Mouse (Mus musculus) bone marrow, adult 2 months (tissue): ENCODE results near the gene Ly6g5c. TPM values are rescaled to one million over a fixed set of nuclear protein-coding genes. Genes with fewer than 3 reads are reported as not detected.

ENCODE experiments used
- H3K27ac ChIP-seq: fragments of 200-500 bp; 2 replicates; pipeline ENCODE4 v1.5.1; 2012; ENCODE audit warnings: low read depth, mild to moderate bottlenecking, control low read depth, inconsistent platforms, low read length; ENCODE audit not compliant: control insufficient read depth, poor library complexity, insufficient read depth
- H3K4me1 ChIP-seq: fragments of 200-500 bp; 2 replicates; pipeline ENCODE4 v1.6.1; 2011; ENCODE audit warnings: low read length; ENCODE audit not compliant: control insufficient read depth, insufficient read depth
- H3K4me3 ChIP-seq: fragments of 200-500 bp; replicated peaks from 2 replicates; pipeline ENCODE3; 2011; ENCODE audit warnings: mild to moderate bottlenecking, low read depth, low read length, control low read depth; ENCODE audit not compliant: control insufficient read depth
- CTCF ChIP-seq: fragments of 200-500 bp; IDR thresholded peaks from 2 replicates; pipeline ENCODE4 v1.5.1; 2011; ENCODE audit warnings: low read length, control low read depth; ENCODE audit not compliant: control insufficient read depth, insufficient read depth
- POLR2A ChIP-seq: fragments of 200-500 bp; IDR thresholded peaks from 2 replicates; pipeline ENCODE4 v1.6.1; 2011; ENCODE audit warnings: low read depth, mild to moderate bottlenecking, control low read depth, low read length, borderline replicate concordance; ENCODE audit not compliant: control insufficient read depth
- WGBS: fragments of 180-500 bp; shearing (Covaris S2); methylation state at CpG from one replicate; pipeline ENCODE4 v1.1.7; 2018; 5-methylcytosine and 5-hydroxymethylcytosine counted together
- polyA plus RNA-seq: library from polyadenylated mRNA; stranded (reverse); fragments of >200 nt; gene quantifications from 2 replicates; pipeline ENCODE4 v1.2.4, GENCODE M21; 2011; ENCODE audit warnings: low replicate concordance; ENCODE audit not compliant: missing spikeins, insufficient read depth, insufficient read length

The Ly6g5c gene
- polyA plus RNA-seq, 1 experiment, result not detected

- TF ChIP-seq POLR2A (no peak), CTCF (no peak)
- Histone ChIP-seq H3K4me1 (no peaks in the 10 kb centered on the region; the same call in none of the 2 replicates), H3K4me3 (no peak overlapping the region), H3K27ac (no peak overlapping the region)
- WGBS, result 31% methylated on average over 2 of the region's 2 CpGs
These were observed 19.9 kb upstream of the Ly6g5c start for GRCm38 (mm10) chr17:35088151-35088550.

- Histone ChIP-seq H3K4me3 (peak within 1 kb of the TSS; percentile 71), H3K4me1 (no peaks in the 10 kb centered on the region; the same call in none of the 2 replicates), H3K27ac (peak within 1 kb of the TSS; percentile 97)
- 2% methylated on average over 67 of the region's 67 CpGs for WGBS
- peak; percentile 82; the same call in 1 of the 2 replicates for TF ChIP-seq POLR2A
- no peak for TF ChIP-seq CTCF
These were observed 19.0 kb upstream of the Ly6g5c start, which contains the start of gene Abhd16a for GRCm38 (mm10) chr17:35088825-35089644. Gene Abhd16a (plus strand): TSS chr17:35089263.

DNA sequence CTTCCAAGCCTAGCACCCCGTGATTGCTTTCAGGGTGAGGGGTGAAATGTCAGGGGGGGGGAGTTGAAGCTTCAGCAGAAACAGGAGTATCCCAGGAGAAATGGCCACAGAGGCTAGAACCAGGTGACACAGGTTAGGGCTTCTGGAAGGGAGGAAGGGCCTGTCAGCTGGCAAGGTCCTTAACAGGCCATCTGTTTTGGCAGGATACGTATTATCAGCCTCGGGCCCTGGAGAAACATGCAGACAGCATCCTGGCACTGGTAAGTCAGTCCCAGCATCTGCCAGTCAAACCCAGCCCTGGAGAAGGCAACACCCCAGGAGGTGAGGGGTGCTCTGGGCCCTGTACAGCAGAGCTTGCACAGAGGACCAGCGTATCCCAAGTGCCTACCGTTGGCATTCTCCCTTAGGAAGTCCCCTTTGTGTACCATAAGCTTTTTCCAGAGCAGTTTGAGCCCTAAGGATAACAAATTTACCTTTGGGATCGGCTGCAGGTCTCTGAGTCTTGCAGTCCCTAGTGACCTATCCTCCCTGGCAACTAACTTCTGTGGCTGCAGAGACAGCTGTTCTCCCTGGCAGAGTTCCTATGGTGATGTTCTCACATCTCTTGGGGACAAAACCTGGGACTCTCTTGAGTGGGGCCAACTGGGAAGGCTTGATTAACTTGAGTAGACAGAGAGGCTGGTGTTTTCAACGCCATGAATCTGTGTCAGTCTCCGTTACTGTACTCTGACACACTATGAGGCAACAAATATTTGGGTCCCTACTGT is 17.7 kb upstream of the Ly6g5c start:
- H3K27ac ChIP-seq, result peak overlapping the region; percentile 14
- H3K4me1 ChIP-seq, result no peaks in the 10 kb centered on the region; the same call in 1 of the 2 replicates
- WGBS, result 65% methylated on average over 8 of the region's 8 CpGs
- peak overlapping the region; percentile 44 for H3K4me3 ChIP-seq
- TF ChIP-seq POLR2A (peak; percentile 50; the same call in 1 of the 2 replicates), CTCF (no peak)

DNA sequence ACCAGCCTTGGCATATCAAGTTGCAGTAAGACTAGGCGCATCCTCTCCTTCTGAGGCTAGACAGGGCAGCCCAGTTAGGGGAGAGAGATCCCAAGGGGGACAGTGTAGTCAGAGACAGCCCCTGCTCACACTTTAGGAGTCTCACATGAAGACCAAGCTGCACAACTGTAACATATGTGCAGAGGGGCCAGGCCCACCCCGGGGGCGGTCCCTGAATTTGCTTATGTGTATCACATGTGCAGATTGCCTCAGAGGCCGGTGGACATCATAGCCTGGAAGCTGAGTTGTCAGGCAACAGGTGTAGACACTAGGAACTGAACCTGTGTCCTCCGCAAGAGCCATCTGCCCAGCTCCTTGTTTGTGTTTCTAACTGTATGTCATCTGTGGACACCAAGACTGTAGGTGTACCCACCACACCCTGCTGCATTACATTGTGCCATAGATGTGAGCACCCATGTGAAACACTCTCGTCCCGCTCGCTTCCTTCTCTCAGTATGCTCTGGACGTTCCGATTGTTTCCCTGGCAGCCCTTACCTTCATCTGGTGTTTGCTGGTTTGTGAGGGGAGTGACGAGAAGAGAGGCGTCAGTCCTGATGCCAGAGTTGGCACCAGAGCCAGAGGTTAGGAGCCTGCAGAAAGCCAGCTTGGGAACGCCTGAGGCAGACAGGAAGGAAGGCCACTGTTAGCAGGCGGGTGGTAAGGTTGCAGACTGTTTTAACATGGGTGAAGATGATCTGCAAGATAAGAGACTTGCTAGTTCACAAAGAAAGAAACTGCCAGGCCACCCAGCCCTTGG is 15.5 kb upstream of the Ly6g5c start:
- H3K27ac ChIP-seq, result no peak overlapping the region
- no peaks in the 10 kb centered on the region; the same call in 1 of the 2 replicates for H3K4me1 ChIP-seq
- WGBS, result 80% methylated on average over 14 of the region's 14 CpGs
- no peak for TF ChIP-seq CTCF
- TF ChIP-seq POLR2A, result no peak
- no peak overlapping the region for H3K4me3 ChIP-seq

- Histone ChIP-seq H3K27ac (no peak overlapping the region), H3K4me1 (no peaks in the 10 kb centered on the region), H3K4me3 (no peak overlapping the region)
- TF ChIP-seq POLR2A (no peak), CTCF (no peak)
- 78% methylated on average over 15 of the region's 15 CpGs for WGBS
These were observed 13.4 kb upstream of the Ly6g5c start for GRCm38 (mm10) chr17:35094475-35095365.

DNA sequence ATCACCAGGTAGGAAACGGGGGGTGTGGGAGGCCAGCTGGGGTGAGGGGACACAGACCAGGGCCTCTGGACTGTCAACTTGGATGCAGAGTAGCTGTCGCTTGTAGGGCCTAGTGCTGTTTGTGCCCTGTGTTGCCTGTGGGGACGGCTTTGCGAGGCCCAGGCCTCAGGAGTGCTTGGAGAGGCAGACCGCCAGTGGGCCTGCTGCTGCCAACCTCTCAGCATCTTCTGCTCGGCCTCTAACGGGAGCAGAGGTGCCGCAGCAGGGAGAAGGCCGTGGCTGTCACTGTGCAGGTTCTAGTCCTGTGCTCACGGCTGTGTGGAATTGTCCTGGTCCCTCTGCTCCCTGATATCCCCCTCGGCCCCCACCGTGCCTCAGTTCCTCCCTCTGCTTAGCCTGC is 11.5 kb upstream of the Ly6g5c start:
- TF ChIP-seq CTCF (no peak), POLR2A (no peak; the same call in 1 of the 2 replicates)
- Histone ChIP-seq H3K27ac (no peak overlapping the region), H3K4me1 (no peaks in the 10 kb centered on the region), H3K4me3 (no peak overlapping the region)
- WGBS, result 95% methylated on average over 12 of the region's 12 CpGs

DNA sequence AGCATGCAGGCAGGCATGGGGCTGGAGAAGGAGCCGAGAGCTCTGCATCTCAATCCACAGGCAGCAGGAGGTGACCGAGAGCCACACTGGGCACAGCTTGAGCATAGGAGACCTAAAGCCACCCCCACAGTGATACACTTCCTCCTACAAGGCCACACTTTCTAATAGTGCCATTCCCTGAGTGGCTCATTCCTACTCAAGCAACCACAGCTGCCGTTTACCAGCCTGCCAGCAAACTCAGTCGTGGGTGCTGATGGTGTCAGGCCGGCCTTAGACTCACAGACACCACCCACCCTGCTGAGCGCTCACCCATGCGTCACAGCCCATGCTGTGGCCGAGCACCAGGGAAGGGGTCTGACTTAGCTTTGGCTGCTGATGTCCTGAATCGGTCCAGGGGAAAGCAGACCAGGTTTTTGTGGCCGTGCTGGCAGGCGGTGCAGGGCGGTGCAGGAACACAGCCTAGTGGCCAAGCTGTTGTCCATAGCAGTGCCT is 10.9 kb upstream of the Ly6g5c start:
- no peak overlapping the region for H3K27ac ChIP-seq
- no peaks in the 10 kb centered on the region for H3K4me1 ChIP-seq
- no peak overlapping the region for H3K4me3 ChIP-seq
- TF ChIP-seq POLR2A, result no peak
- TF ChIP-seq CTCF, result no peak
- WGBS, result 87% methylated on average over 12 of the region's 12 CpGs
